In the genomic region with DNA sequence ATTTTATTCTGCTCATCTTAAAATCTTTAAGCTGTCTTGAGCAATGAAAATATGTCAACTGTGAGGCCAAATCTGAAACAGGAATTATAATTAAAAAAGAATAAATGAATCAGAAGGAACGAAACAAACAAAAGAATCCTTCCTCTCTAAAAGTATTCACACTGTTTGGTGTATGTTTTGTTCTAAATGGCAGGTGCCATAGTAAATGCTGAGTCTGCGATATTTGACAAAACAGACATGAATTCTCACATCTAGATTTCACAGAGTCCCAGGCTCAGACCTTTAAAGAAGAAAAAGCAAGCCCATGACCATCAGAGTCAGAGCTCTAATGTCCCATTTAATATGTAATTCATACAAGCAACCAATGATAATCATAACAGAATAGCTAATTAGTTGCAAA, we compare ENCODE assay signal across 15 mouse cellular contexts.
"Had no signal": no experiment of that assay in that cellular context is flagged by ENCODE, and none has a peak within 500 bp of the region (broad histone marks: within the 10 kb centered on the region; RNA-seq: fewer than 3 reads in every experiment).

No protein-coding gene starts in this region.

- H3K27me3 ChIP-seq: neural tube, embryonic 13.5 days; neural tube, embryonic 15.5 days; stomach, embryonic 15.5 days had no signal

- H3K36me3 ChIP-seq: neural tube, embryonic 13.5 days; neural tube, embryonic 15.5 days; stomach, embryonic 15.5 days had no signal

- H3K4me1 ChIP-seq: neural tube, embryonic 13.5 days; neural tube, embryonic 15.5 days; stomach, embryonic 15.5 days had no signal

- DNase-seq: right cerebral cortex, adult 18-20 months; right cerebral cortex, postnatal 14 days; right cerebral cortex, postnatal 25 days; right cerebral cortex, postnatal 4 days; spleen, adult 18-20 months; thymus, adult 18-20 months; thymus, adult 2 months; thymus, postnatal 14 days; thymus, postnatal 25 days; thymus, postnatal 36 days; thymus, postnatal 4 days had no signal

- H3K9ac ChIP-seq: neural tube, embryonic 13.5 days; neural tube, embryonic 15.5 days; stomach, embryonic 15.5 days had no signal

- H3K27ac ChIP-seq: neural tube, embryonic 13.5 days; neural tube, embryonic 15.5 days; stomach, embryonic 15.5 days; stomach, postnatal 0 days had no signal

- H3K9me3 ChIP-seq: neural tube, embryonic 13.5 days; neural tube, embryonic 15.5 days; stomach, embryonic 15.5 days had no signal

- H3K4me3 ChIP-seq: neural tube, embryonic 13.5 days; neural tube, embryonic 15.5 days; stomach, embryonic 15.5 days had no signal

- H3K4me2 ChIP-seq: neural tube, embryonic 13.5 days; neural tube, embryonic 15.5 days; stomach, embryonic 15.5 days had no signal
